Mouse (Mus musculus): ENCODE data around the gene Odaph. TPM values are rescaled to one million over a fixed set of nuclear protein-coding genes. Genes with fewer than 3 reads are reported as not detected.
"Not testable (repeated sequence)": the region's sequence is repeated elsewhere in the genome, so short reads cannot be mapped to it uniquely, and the experiment has no call there.

The Odaph gene
- total RNA-seq (2014; fragmentation: Nextera tagmentation), result not detected in 2 replicates
- total RNA-seq (2017), result 1.2 TPM in 1 of 2 replicates, not detected in the other

- ATAC-seq (replicated peaks; ENCODE audit: low FRiP score, low TSS enrichment, poor library complexity, severe bottlenecking), result no peak
Observed at GRCm38 (mm10) chr5:91987236-91987635, at the start of gene Odaph. TSS of gene Odaph (plus strand) at chr5:91987475.

DNA sequence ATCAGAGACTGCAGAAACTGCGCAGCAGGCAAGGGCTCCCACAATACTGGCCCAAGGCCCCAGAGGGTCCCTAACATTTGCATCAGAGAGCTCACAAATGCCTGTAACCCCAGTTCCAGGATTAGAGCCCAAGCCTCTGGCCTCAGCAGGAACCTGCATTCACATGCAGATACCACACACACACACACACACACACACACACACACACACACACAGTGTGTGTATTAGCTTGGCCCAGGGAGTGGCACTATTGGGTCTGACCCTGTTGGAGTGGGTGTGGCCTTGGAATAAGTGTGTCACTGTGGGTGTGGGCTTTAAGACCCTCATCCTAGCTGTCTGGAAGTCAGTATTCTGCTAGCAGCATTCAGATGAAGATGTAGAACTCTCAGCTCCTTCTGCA lies 41.7 kb upstream of the Odaph start:
- ATAC-seq (replicated peaks; ENCODE audit: low FRiP score, low TSS enrichment, poor library complexity, severe bottlenecking), result not testable (repeated sequence)

DNA sequence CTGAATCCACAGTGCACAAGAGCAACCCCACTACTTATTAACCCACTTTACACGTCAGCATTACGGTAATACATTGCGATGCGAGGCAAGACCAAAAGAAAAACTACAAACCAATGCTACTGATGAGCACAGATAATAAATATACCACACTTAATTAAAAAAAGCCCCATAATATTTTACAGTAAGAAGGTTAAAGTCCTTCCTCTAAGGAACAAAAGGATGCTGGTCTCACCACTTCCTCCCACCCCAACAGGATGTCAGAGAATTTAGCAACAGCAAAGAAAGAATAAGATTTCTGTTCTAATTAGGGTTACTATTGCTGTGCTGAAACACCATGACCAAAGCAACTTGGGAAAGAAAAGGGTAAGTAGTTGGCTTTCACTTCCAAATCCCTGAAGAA lies 40.3 kb upstream of the Odaph start:
- no peak for ATAC-seq (replicated peaks; ENCODE audit: low FRiP score, low TSS enrichment, poor library complexity, severe bottlenecking)

DNA sequence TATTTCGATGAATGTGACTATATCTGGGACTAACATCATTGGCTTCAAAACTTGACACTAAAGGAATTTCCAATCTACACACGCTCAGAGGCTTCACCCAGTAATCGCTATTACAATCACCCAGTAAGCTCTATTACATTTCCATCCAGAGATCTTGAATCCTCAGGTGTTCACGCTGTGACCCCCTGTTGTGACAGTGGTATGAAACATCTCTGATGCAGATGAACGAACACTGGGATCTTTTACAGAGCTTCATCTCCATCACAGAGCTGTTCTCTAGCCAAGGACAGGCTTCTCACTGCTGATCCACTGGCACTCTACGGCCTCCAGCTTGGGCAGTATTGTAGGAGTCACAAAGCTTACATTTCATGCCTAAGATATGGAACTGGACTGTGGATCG lies 37.8 kb upstream of the Odaph start:
- ATAC-seq (replicated peaks; ENCODE audit: low FRiP score, low TSS enrichment, poor library complexity, severe bottlenecking), result no peak

- ATAC-seq (replicated peaks; ENCODE audit: low FRiP score, low TSS enrichment, poor library complexity, severe bottlenecking), result no peak
Observed at GRCm38 (mm10) chr5:91951404-91951803, 35.9 kb upstream of the Odaph start.

GRCm38 (mm10) chr5:91956991-91957760 lies 30.1 kb upstream of the Odaph start:
- ATAC-seq (replicated peaks; ENCODE audit: low FRiP score, low TSS enrichment, poor library complexity, severe bottlenecking), result peak; percentile 53

DNA sequence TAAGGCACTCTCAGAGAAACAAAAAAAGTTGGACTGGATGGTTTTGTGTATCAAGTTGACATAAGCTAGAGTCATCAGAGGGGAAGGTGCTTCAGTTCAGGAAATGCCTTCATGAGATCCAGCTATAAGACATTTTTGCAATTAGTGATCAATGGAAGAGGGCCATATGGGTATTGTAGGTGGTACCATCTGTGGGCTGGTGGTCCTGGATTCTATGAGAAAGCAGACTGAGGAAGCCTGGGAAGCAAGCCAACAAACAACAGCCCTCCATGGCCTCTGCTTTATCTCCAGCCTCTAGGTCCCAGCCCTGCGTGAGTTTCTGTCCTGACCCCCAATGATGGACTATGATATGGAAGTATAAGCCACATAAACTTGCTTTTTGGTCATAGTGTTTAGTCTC lies 28.2 kb upstream of the Odaph start:
- ATAC-seq (replicated peaks; ENCODE audit: low FRiP score, low TSS enrichment, poor library complexity, severe bottlenecking), result no peak

DNA sequence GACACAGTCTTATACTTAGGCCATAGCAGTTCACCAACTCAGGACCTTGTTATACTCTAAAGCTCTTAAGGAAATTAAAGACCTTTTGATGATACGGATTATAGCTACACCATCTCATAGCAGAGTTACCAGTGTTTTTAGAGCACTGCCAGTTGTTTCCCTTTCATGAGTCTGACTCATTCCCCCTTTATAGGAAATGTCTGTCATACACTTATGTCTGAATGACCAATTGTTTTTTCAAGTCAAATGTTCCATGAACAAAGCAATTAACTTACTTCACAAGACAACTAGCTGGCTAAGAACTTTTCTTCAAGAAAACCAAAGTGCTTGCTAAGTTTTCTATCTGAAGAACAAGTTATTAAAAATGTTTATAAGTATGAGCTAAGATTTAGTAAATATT lies 27.3 kb upstream of the Odaph start:
- ATAC-seq (replicated peaks; ENCODE audit: low FRiP score, low TSS enrichment, poor library complexity, severe bottlenecking), result no peak

- peak; percentile 50 for ATAC-seq (replicated peaks; ENCODE audit: low FRiP score, low TSS enrichment, poor library complexity, severe bottlenecking)
Observed at GRCm38 (mm10) chr5:91960606-91961254, 26.5 kb upstream of the Odaph start.

DNA sequence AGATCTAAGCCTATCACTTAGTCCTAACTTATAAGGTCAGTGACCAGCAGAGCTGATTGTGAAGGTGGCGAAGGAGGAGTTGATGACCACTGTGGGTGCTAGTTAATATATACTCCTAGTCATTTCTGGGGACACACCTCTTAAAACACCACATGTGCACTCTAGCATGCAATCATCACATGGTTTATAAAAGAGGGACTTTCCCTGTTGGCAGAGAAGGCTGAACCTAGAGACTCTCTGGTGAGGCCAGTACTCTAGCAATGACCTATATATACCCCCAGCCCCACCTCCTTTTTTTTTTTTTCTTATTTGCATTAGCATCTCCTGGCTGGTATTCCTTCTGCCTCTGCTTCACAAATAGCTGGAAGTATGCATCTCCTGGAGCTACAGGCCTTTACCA lies 25.9 kb upstream of the Odaph start:
- ATAC-seq (replicated peaks; ENCODE audit: low FRiP score, low TSS enrichment, poor library complexity, severe bottlenecking), result 0 out of 2 replicates have a peak, but pooled peaks have one; percentile 15

GRCm38 (mm10) chr5:91962259-91962638 lies 25.0 kb upstream of the Odaph start:
- ATAC-seq (replicated peaks; ENCODE audit: low FRiP score, low TSS enrichment, poor library complexity, severe bottlenecking), result peak; percentile 11; the same call in 1 of the 2 replicates

GRCm38 (mm10) chr5:91962639-91963440 lies 24.4 kb upstream of the Odaph start, which contains the start of gene Rchy1:
TSS of gene Rchy1 (minus strand) at chr5:91963068.
- peak; percentile 95 for ATAC-seq (replicated peaks; ENCODE audit: low FRiP score, low TSS enrichment, poor library complexity, severe bottlenecking)

DNA sequence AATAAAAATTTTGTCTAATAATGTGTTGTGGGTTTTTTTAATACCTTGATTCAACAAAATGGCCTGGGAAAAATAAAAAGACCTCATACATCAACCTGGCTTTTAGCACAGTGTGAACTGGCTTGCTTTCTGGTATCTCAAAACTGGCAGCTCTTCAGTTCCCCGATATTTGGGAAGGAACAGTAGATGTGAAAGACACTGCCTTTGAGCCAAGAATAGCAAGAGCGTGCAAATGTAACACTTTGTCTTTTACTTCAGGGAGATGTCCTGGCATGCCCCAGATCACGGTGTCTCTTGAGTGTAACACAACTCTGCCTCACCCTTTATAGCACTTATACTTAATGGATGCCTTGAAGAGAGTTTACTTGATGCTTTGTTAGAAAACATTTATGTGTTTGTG lies 15.2 kb upstream of the Odaph start:
- no peak for ATAC-seq (replicated peaks; ENCODE audit: low FRiP score, low TSS enrichment, poor library complexity, severe bottlenecking)

DNA sequence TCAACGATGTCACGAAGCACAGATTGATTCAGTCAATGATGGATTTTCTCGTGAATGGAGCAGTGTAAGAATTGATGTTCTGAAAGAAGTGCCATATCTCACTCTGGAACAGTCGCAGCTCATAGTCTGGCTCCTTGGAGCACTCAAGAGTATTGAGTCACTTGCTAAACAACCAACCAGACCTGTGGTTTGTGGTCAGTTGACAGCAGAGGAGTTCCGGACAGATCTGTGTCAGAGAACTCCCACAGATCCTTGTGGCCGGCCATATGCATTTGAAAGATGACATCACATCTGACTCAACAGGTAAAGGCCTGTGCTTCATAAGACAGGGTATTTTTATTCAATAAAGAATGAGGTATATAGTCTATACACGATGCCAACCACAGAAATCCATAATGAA lies 13.3 kb upstream of the Odaph start:
- ATAC-seq (replicated peaks; ENCODE audit: low FRiP score, low TSS enrichment, poor library complexity, severe bottlenecking), result no peak

- no peak for ATAC-seq (replicated peaks; ENCODE audit: low FRiP score, low TSS enrichment, poor library complexity, severe bottlenecking)
Observed at GRCm38 (mm10) chr5:91975758-91976157, 11.5 kb upstream of the Odaph start.

GRCm38 (mm10) chr5:91976566-91977396 lies 10.5 kb upstream of the Odaph start:
- ATAC-seq (replicated peaks; ENCODE audit: low FRiP score, low TSS enrichment, poor library complexity, severe bottlenecking), result peak; percentile 58

DNA sequence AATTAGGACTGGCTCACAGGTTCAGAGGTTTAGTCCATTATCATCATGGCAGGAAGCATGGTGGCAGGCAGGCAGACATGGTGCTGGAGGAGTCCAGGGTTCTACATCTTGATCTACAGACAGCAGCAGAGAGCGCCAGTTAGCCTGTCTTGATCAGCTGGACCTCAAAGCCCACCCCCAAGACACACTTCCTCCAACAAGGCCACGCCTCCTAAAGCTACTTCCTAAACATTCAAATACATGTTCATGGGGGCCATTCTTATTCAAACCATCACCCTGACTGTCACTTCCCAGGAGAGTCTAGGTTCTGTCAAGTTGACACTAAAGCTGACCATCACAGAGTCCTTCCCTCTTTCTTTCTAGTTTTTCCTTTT lies 9.9 kb upstream of the Odaph start:
- no peak for ATAC-seq (replicated peaks; ENCODE audit: low FRiP score, low TSS enrichment, poor library complexity, severe bottlenecking)

DNA sequence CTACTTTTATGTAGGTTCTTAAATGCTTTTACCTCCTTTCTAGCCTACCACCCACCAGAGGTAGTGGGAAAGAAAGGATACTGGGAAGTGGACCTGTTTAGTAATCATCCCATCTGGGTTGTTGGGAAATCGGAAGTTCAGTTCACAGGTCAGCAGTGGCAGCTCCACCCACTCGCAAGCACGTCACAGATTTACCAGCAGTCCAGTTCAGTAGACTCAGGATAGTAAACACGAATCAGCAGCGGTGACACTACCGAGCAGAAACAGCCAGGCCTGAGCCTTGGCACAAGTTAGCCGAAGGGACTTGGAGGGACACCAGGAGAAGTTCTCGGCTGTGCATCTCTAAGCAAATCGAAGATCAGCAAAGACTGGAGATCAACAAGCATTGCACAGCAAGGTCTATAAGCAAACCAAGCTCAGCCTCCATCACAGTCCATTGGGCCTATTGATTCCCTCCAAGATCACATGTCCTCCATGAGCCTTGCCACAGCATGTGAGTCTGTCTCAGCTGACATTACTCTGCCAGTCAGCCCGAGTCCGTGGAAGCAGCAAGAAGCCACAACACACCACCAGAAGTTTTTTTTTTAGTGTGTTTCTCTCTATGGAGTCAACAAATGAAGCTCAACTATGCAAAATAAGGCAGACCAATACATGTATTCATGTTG lies 6.0 kb upstream of the Odaph start:
- ATAC-seq (replicated peaks; ENCODE audit: low FRiP score, low TSS enrichment, poor library complexity, severe bottlenecking), result no peak

DNA sequence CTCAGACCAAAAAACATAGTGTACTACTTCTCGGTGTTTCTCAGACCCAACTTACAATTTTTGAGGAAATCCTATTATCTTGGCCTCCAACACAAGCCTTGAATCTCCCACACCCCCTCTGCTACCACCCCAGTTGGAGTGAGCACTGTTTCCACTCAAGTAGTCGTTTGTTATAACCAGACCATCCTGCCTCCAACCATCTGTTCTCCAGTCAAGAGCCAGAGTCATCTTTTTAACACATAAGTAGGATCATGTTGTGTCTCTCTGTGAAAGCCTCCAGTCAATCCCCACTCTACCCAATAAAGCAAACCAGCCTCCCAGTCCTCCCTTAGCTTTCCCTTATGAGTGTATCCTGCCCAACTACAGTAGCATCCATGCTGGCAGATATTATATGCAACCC lies 3.8 kb upstream of the Odaph start:
- ATAC-seq (replicated peaks; ENCODE audit: low FRiP score, low TSS enrichment, poor library complexity, severe bottlenecking), result no peak
